Mouse (Mus musculus): ENCODE results near the gene Rbm20. TPM values are rescaled to one million over a fixed set of nuclear protein-coding genes. Genes with fewer than 3 reads are reported as not detected.

Gene Rbm20
- total and polyA plus RNA-seq, 3 experiments, result 37.3 to 58.6 TPM; not detected in 1

- Histone ChIP-seq H3K4me3 (ENCODE audit: control insufficient read depth in 1 of 2, insufficient read depth in 1 of 2, low read depth in 2 of 2, low read length in 2 of 2) (no peak overlapping the region), H3K4me1 (ENCODE audit: control insufficient read depth in 1 of 2, insufficient read depth in 2 of 2, low read length in 2 of 2) (peaks cover 7 to 8% of the 10 kb centered on the region in 2 experiments; a peak in 3 of 4 replicates), H3K27ac (ENCODE audit: control insufficient read depth, low read depth, low read length) (no peak overlapping the region), H3K9me3 (replicated peaks; ENCODE audit: insufficient read depth, low read length) (no peaks in the 10 kb centered on the region), H3K9ac (ENCODE audit: control insufficient read depth, low read depth, low read length, poor library complexity, severe bottlenecking) (no peak overlapping the region), H3K36me3 (ENCODE audit: control insufficient read depth in 1 of 2, insufficient read depth in 2 of 2, low read length in 2 of 2) (peaks cover 0 to 5% of the 10 kb centered on the region in 2 experiments; a peak in 1 of 4 replicates), H3K79me2 (ENCODE audit: control insufficient read depth, insufficient read depth, low read length, poor library complexity) (no peaks in the 10 kb centered on the region), H3K27me3 (ENCODE audit: control insufficient read depth in 1 of 2, insufficient read depth in 2 of 2, low read length in 2 of 2) (no peaks in the 10 kb centered on the region)
- no peak for TF ChIP-seq SMC3 (IDR thresholded peaks at IDR 0.05; ENCODE audit: low read depth, low read length)
- no peak for TF ChIP-seq JUND (IDR thresholded peaks at IDR 0.05; ENCODE audit: low read depth, low read length)
- TF ChIP-seq E2F4 (IDR thresholded peaks at IDR 0.05; ENCODE audit: borderline replicate concordance, low read depth, low read length), result no peak
- TF ChIP-seq NRF1 (IDR thresholded peaks at IDR 0.05; ENCODE audit: insufficient read depth, low read depth, low read length, poor library complexity, severe bottlenecking), result no peak
- TF ChIP-seq CHD1 (IDR thresholded peaks at IDR 0.05; ENCODE audit: low read depth, low read length), result no peak
- no peak for TF ChIP-seq SIN3A (IDR thresholded peaks at IDR 0.05; ENCODE audit: low read length)
- no peak for TF ChIP-seq ZC3H11A (IDR thresholded peaks at IDR 0.05; ENCODE audit: low read depth, low read length)
- TF ChIP-seq ETS1 (IDR thresholded peaks at IDR 0.05; ENCODE audit: low read depth, low read length), result no peak
- TF ChIP-seq MXI1 (IDR thresholded peaks at IDR 0.05; ENCODE audit: low read depth, low read length), result no peak
- no peak for TF ChIP-seq ZNF384 (IDR thresholded peaks at IDR 0.05; ENCODE audit: low read depth, low read length)
- no peak for TF ChIP-seq ELF1 (IDR thresholded peaks at IDR 0.05; ENCODE audit: low read depth, low read length)
- no peak for TF ChIP-seq MYB (IDR thresholded peaks at IDR 0.05; ENCODE audit: low read depth, low read length)
- TF ChIP-seq RAD21 (IDR thresholded peaks at IDR 0.05; ENCODE audit: low read depth, low read length), result no peak
- TF ChIP-seq MYC (IDR thresholded peaks at IDR 0.05; ENCODE audit: low read depth, low read length), result no peak
- TF ChIP-seq MEF2A (IDR thresholded peaks at IDR 0.05; ENCODE audit: extremely low read depth, insufficient replicate concordance, low read depth, low read length, poor library complexity, severe bottlenecking), result no peak
- no peak for TF ChIP-seq UBTF (IDR thresholded peaks at IDR 0.05; ENCODE audit: borderline replicate concordance, insufficient read depth, low read depth, low read length)
- DNase-seq (ENCODE audit: low read depth, low spot score), result no peak
Measured at GRCm38 (mm10) chr19:53711261-53711890, 34.3 kb downstream of the Rbm20 start.

DNA sequence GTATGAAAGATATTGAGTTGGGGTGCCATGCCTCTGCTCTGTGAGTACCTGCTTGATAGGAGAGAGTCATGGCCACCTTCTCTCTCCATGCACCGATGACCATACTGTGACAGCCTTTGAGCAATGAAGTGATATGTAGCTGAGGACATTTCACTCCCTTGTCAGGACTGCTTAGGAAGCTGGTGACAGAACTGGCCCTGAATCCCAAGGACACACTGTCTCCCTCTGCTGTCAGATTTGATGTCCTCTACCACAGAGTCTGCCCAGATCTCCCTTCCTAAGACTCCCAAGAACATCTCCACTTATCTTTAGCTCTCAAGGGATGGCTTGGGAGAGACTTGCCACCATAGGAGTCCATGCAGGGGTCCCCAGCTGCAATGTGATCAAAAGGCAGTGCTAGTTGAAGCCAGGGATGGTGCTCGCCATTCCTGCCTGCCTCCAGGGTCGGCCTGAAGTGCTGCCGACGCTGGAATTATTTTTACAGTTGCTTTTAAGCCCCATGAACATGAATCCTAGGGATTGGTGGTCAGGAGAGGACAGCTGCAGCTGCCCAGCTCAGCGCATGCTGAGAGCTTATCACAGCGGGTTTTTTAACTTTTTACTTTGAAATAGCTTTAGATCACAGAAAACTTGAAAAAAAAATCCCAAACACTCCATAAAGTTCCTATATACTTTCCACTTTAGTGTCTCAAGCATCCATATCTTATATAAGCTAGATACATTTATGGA, 35.4 kb downstream of the Rbm20 start:
- Histone ChIP-seq H3K4me1 (ENCODE audit: control insufficient read depth in 1 of 2, insufficient read depth in 2 of 2, low read length in 2 of 2) (peaks cover 7 to 8% of the 10 kb centered on the region in 2 experiments; a peak in 3 of 4 replicates), H3K79me2 (ENCODE audit: control insufficient read depth, insufficient read depth, low read length, poor library complexity) (no peaks in the 10 kb centered on the region), H3K4me3 (ENCODE audit: control insufficient read depth in 1 of 2, insufficient read depth in 1 of 2, low read depth in 2 of 2, low read length in 2 of 2) (no peak overlapping the region), H3K9ac (ENCODE audit: control insufficient read depth, low read depth, low read length, poor library complexity, severe bottlenecking) (no peak overlapping the region), H3K27me3 (ENCODE audit: control insufficient read depth in 1 of 2, insufficient read depth in 2 of 2, low read length in 2 of 2) (no peaks in the 10 kb centered on the region), H3K36me3 (ENCODE audit: control insufficient read depth in 1 of 2, insufficient read depth in 2 of 2, low read length in 2 of 2) (peaks cover 0 to 5% of the 10 kb centered on the region in 2 experiments; a peak in 1 of 4 replicates), H3K27ac (ENCODE audit: control insufficient read depth, low read depth, low read length) (no peak overlapping the region), H3K9me3 (replicated peaks; ENCODE audit: insufficient read depth, low read length) (no peaks in the 10 kb centered on the region)
- no peak for DNase-seq (ENCODE audit: low read depth, low spot score)
- TF ChIP-seq ZNF384 (IDR thresholded peaks at IDR 0.05; ENCODE audit: low read depth, low read length) (no peak), KAT2A (conservative IDR thresholded peaks at IDR 0.05; ENCODE audit: low read depth, low read length) (no peak), SMC3 (IDR thresholded peaks at IDR 0.05; ENCODE audit: low read depth, low read length) (no peak), CTCF (IDR thresholded peaks at IDR 0.05 in 2 of 3, conservative IDR thresholded peaks at IDR 0.05 in 1 of 3; ENCODE audit: control insufficient read depth in 1 of 3, insufficient read depth in 1 of 3, low read depth in 2 of 3, low read length in 3 of 3, poor library complexity in 1 of 3, severe bottlenecking in 1 of 3) (peak in 1 of 3 experiments; percentile 16; a peak in 1 of 6 replicates), HCFC1 (IDR thresholded peaks at IDR 0.05; ENCODE audit: low read depth, low read length) (no peak)

Measured in MEL (cell line).